Mouse (Mus musculus) small intestine, adult 2 months (tissue): ENCODE data around the gene C1qtnf7. TPM values are rescaled to one million over a fixed set of nuclear protein-coding genes. Genes with fewer than 3 reads are reported as not detected.

Source experiments
- H3K27ac ChIP-seq: fragments of 200-500 bp; 2 replicates; pipeline ENCODE4 v1.5.1; 2012; ENCODE audit warnings: low read depth, low read length, control low read depth, inconsistent platforms; ENCODE audit not compliant: insufficient read depth
- H3K27me3 ChIP-seq: fragments of 200-500 bp; 2 replicates; pipeline ENCODE4 v1.6.1; 2012; ENCODE audit warnings: mild to moderate bottlenecking, moderate library complexity, low read length, inconsistent platforms; ENCODE audit not compliant: control insufficient read depth, insufficient read depth
- H3K36me3 ChIP-seq: fragments of 200-500 bp; 2 replicates; pipeline ENCODE4 v1.6.1; 2012; ENCODE audit warnings: mild to moderate bottlenecking, low read length, control low read depth, inconsistent platforms; ENCODE audit not compliant: control insufficient read depth, insufficient read depth
- H3K4me1 ChIP-seq: fragments of 200-500 bp; 2 replicates; pipeline ENCODE4 v1.6.1; 2012; ENCODE audit warnings: low read length, inconsistent platforms, mixed read lengths; ENCODE audit not compliant: control insufficient read depth, insufficient read depth, insufficient read length
- H3K4me3 ChIP-seq: fragments of 200-500 bp; 2 replicates; pipeline ENCODE4 v1.5.1; 2012; ENCODE audit warnings: low read depth, mild to moderate bottlenecking, control low read depth, inconsistent platforms, low read length, moderate library complexity
- CTCF ChIP-seq: fragments of 200-500 bp; IDR thresholded peaks from 2 replicates; pipeline ENCODE4 v1.5.1; 2012; ENCODE audit warnings: low read depth, mild to moderate bottlenecking, control low read depth, inconsistent platforms, low read length, moderate library complexity, mixed read lengths; ENCODE audit not compliant: insufficient replicate concordance, insufficient read length; ENCODE audit errors: extremely low read depth
- POLR2A ChIP-seq: fragments of 200-500 bp; IDR thresholded peaks from 2 replicates; pipeline ENCODE4 v1.6.1; 2012; ENCODE audit warnings: low read depth, mild to moderate bottlenecking, control low read depth, inconsistent platforms, low read length, moderate library complexity
- WGBS: fragments of 180-500 bp; shearing (Covaris S2); methylation state at CpG from one replicate; pipeline ENCODE4 v1.1.7; 2018; 5-methylcytosine and 5-hydroxymethylcytosine counted together
- polyA plus RNA-seq: library from polyadenylated mRNA; depleted of rRNA; stranded (reverse); fragments of >200 nt; gene quantifications from 2 replicates; pipeline ENCODE4 v1.2.3, GENCODE M21; 2012; rRNA removed

C1qtnf7 gene
- 0.37 and 0.58 TPM in 2 replicates for polyA plus RNA-seq

DNA sequence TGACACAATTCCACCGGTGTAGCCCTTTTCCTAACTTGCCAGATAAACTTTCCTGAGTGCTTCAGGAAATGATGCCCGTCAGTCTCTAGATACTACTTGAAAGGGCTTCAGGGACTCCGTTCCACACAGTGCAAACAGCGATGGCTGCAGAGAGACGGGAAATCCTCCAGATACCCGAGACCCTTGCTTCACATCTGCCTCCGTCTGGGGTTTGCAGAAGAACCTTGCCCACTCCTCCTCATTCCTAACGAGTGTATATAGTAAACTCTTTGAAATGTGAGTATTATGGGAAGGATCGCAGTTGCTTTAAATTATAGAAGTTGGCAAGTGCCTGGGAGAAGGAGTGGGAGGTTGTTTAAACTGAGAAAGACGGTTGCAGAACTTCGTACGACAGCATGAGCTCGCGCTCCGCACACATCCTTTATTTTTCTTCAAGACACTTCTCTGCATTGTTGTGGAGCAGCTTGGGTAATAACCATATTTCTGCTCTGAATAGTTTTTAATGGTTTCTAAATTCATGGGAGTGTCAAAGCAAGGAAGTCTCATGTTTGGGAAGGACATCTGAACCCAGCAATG is at the start of gene C1qtnf7:
TSS of gene C1qtnf7 (plus strand) at position 138 of the 576 bp plus-strand sequence.
- Histone ChIP-seq H3K36me3 (no peaks in the 10 kb centered on the region), H3K4me1 (peaks cover 10% of the 10 kb centered on the region; the same call in 1 of the 2 replicates), H3K27ac (0 out of 2 replicates have a peak within 1 kb of the TSS, but pooled peaks have one; percentile 3), H3K27me3 (no peaks in the 10 kb centered on the region), H3K4me3 (peak within 1 kb of the TSS; percentile 21; the same call in 1 of the 2 replicates)
- 66% methylated on average over 15 of the region's 15 CpGs for WGBS
- no peak for TF ChIP-seq POLR2A
- no peak for TF ChIP-seq CTCF

DNA sequence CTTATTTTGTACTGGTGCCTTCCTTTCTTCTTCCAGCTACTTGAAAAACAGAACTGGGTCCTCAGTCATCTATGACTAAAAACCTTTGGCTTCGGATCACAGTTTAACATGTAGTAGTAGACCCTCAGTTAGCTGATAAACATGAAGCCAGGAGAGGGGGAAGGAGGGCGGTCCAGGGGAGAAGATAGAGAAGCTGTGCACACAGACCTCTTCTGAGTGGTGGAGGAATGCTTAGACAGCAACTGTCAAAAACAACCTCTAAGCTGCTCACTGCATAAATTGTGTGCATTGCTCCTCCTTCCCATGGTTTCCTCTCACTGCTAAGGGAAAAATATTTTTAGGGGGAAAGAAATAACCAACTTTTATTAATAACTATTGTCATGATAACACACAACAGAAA is 48.6 kb upstream of the C1qtnf7 start:
- 76% methylated on average over 2 of the region's 2 CpGs for WGBS

DNA sequence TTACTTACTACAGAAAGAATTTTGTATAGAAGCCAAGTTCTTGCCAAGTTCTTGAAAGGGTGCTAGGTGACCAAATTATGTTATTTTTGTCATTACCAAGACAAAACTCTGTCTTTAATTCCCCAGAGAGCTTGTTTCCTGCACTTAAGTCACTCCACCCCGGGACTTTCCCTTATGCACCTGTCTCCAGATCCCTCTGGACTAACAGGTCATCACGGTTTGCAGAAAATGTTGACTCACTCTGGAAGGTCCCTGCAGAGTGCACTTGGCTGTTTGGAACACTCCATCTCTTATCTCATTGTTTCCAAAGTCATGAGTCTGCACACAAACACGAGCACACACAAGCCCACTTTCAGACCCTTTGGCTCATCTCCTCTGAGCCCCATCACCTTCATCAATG is 48.1 kb upstream of the C1qtnf7 start:
- no peaks in the 10 kb centered on the region for H3K36me3 ChIP-seq
- 46% methylated on average over 3 of the region's 3 CpGs for WGBS
- H3K27me3 ChIP-seq = no peaks in the 10 kb centered on the region
- H3K4me3 ChIP-seq = no peak overlapping the region
- no peak overlapping the region for H3K27ac ChIP-seq
- no peak for TF ChIP-seq CTCF
- TF ChIP-seq POLR2A = no peak
- H3K4me1 ChIP-seq = no peaks in the 10 kb centered on the region

More for the DNA sequence above, 48.6 kb upstream of the C1qtnf7 start:
- no peaks in the 10 kb centered on the region for H3K27me3 ChIP-seq
- TF ChIP-seq CTCF (no peak), POLR2A (no peak)
- H3K4me3 ChIP-seq = no peak overlapping the region
- H3K4me1 ChIP-seq = no peaks in the 10 kb centered on the region
- no peaks in the 10 kb centered on the region for H3K36me3 ChIP-seq
- H3K27ac ChIP-seq = no peak overlapping the region

DNA sequence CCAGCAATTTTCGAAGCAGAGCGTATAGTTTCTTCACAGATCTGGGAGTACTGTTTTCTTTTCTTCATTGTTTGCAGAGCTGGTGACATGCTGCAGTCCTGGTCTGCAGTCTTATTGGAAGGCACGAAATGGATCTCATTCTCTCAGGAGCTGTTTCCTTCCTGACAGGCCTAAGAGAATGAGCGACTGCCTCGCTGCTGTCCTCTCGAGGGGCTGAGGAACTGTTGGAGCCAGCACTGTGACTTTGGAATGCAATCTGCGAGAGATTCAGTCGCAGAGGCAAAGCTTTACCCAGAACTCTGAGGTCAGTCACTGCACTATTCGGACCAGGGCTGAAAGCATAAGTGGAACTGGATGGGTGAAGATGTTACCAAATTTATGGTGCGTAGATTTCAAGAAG is 46.4 kb upstream of the C1qtnf7 start:
- 67% methylated on average over 10 of the region's 10 CpGs for WGBS
- TF ChIP-seq POLR2A (no peak), CTCF (no peak)
- H3K36me3 ChIP-seq = no peaks in the 10 kb centered on the region
- H3K4me3 ChIP-seq = no peak overlapping the region
- H3K4me1 ChIP-seq = no peaks in the 10 kb centered on the region
- no peak overlapping the region for H3K27ac ChIP-seq
- H3K27me3 ChIP-seq = no peaks in the 10 kb centered on the region

DNA sequence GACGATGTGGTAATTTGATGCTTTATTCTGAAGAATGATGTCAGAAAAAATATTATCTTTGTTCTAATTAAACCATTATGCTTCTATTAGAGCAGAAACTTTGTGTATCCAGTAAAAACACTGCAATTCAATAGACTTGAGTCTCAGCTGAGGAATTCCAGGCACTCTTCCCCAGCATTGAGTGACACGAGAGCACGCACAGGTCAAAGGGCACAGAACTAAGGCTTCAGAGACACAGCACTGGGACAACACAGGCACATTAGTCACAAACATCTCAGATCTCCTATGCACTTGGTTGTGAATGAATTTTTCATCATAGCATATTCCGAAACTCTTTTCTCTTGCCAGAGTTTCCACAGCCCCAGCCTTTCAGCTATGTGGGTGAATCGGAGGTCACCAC is 37.4 kb upstream of the C1qtnf7 start:
- Histone ChIP-seq H3K4me1 (no peaks in the 10 kb centered on the region), H3K4me3 (no peak overlapping the region), H3K27ac (no peak overlapping the region), H3K27me3 (no peaks in the 10 kb centered on the region), H3K36me3 (no peaks in the 10 kb centered on the region)
- WGBS = 63% methylated on average over 5 of the region's 5 CpGs
- TF ChIP-seq POLR2A (no peak), CTCF (no peak)

DNA sequence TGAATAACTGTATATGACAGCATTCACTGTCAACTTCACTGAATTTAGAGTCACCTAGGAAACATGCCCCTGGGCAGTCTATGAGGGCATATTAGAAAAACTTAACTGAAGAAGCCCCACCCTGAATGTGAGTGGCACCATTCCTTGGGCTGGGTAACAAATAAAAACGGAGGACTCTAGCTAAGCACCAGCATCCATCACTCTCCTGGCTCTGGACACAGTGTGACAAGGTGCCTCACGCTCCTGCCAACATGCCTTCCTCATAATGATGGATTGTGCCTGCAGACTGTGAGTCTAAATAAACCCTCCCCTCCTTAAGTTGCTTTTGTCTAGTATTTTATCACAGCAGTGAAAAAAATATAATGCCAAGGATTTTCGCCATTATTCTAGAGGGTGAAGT is 35.3 kb upstream of the C1qtnf7 start:
- H3K4me1 ChIP-seq = no peaks in the 10 kb centered on the region
- H3K4me3 ChIP-seq = no peak overlapping the region
- no peaks in the 10 kb centered on the region for H3K36me3 ChIP-seq
- no peak for TF ChIP-seq POLR2A
- no peak for TF ChIP-seq CTCF
- no peak overlapping the region for H3K27ac ChIP-seq
- H3K27me3 ChIP-seq = no peaks in the 10 kb centered on the region
- WGBS = 39% methylated on average over 3 of the region's 3 CpGs

DNA sequence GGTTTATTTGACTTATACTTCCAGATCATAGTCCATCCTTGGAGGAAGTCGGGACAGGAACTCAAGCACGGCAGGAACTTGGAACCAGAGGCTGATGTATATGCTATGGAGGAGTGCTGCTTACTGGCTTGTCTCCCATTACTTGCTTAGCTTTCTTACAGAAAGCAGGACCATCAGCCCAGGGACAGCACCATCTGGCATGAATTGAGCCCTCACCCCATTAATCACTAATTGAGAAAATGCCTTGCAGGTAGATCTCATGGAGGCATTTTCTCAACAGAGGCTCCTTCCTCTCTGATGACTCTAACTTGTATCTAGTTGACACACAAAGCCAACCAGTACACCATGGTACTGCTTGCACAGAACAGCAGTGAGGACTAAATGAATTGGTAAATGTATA is 34.6 kb upstream of the C1qtnf7 start:
- Histone ChIP-seq H3K4me3 (no peak overlapping the region), H3K27ac (no peak overlapping the region), H3K36me3 (no peaks in the 10 kb centered on the region), H3K4me1 (no peaks in the 10 kb centered on the region), H3K27me3 (no peaks in the 10 kb centered on the region)
- no peak for TF ChIP-seq CTCF
- TF ChIP-seq POLR2A = no peak
- WGBS = 49% methylated on average over 2 of the region's 2 CpGs
